Mouse (Mus musculus) spleen, adult 2 months (tissue): Measurements from ENCODE around the gene Tmem164.

ENCODE experiments used
- CTCF ChIP-seq: fragments of 200-500 bp; IDR thresholded peaks from 2 replicates; pipeline ENCODE4 v1.5.1; 2011; ENCODE audit warnings: mild to moderate bottlenecking, inconsistent platforms; ENCODE audit not compliant: insufficient read depth, insufficient read length, insufficient replicate concordance; ENCODE audit errors: extremely low read depth
- POLR2A ChIP-seq: fragments of 200-500 bp; IDR thresholded peaks from 2 replicates; pipeline ENCODE4 v1.6.1; 2011; ENCODE audit warnings: low read depth, low read length, inconsistent platforms

DNA sequence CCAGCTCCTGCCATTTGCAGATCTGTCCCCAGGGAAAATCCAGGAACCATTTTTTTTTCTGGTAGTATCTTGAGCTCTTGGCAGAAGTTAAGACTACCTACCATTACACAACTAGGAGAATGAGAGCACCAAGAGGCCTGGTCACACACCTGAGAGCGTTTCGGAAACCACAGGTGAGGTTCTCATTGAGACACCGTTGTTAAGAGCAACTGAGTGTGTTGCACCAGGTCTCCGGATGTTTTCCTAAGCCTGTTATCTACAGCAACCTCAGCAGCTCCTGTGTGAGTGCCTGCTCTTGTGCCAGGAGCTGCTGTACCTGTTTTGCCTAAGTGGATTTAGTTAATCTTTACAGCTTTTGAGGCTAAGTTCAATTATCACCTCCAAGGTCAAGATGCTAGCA lies 92.5 kb downstream of the Tmem164 start:
- TF ChIP-seq CTCF, result no peak
- no peak for TF ChIP-seq POLR2A
